Mouse (Mus musculus): Measurements from ENCODE around the gene Plcl2. TPM values are rescaled to one million over a fixed set of nuclear protein-coding genes. Genes with fewer than 3 reads are reported as not detected.

The Plcl2 gene
- total and polyA plus RNA-seq, 3 experiments: 23.6 to 83.7 TPM; not detected in 1

GRCm38 (mm10) chr17:50641879-50642278 is 132.7 kb downstream of the Plcl2 start:
- H3K79me2 ChIP-seq (ENCODE audit: control insufficient read depth, insufficient read depth, low read length, poor library complexity): 0 out of 2 replicates have a peak, but pooled peaks cover 1% of the 10 kb centered on the region
- peaks cover 0 to 32% of the 10 kb centered on the region in 2 experiments; a peak in 2 of 4 replicates for H3K36me3 ChIP-seq (ENCODE audit: control insufficient read depth in 1 of 2, insufficient read depth in 2 of 2, low read length in 2 of 2)
- H3K4me3 ChIP-seq (ENCODE audit: control insufficient read depth in 1 of 2, insufficient read depth in 1 of 2, low read depth in 2 of 2, low read length in 2 of 2): no peak overlapping the region
- no peaks in the 10 kb centered on the region for H3K27me3 ChIP-seq (ENCODE audit: control insufficient read depth in 1 of 2, insufficient read depth in 2 of 2, low read length in 2 of 2)
- no peak overlapping the region for H3K9ac ChIP-seq (ENCODE audit: control insufficient read depth, low read depth, low read length, poor library complexity, severe bottlenecking)
- no peaks in the 10 kb centered on the region for H3K9me3 ChIP-seq (replicated peaks; ENCODE audit: insufficient read depth, low read length)
- DNase-seq (ENCODE audit: low read depth, low spot score): no peak
- no peak for TF ChIP-seq MAX (IDR thresholded peaks at IDR 0.05; ENCODE audit: low read length)
- TF ChIP-seq MXI1 (IDR thresholded peaks at IDR 0.05; ENCODE audit: low read depth, low read length): no peak
- no peak for TF ChIP-seq TBP (IDR thresholded peaks at IDR 0.05; ENCODE audit: low read depth, low read length)
- no peak for TF ChIP-seq ZC3H11A (IDR thresholded peaks at IDR 0.05; ENCODE audit: low read depth, low read length)
- TF ChIP-seq SIN3A (IDR thresholded peaks at IDR 0.05; ENCODE audit: low read length): no peak
- no peak for TF ChIP-seq UBTF (IDR thresholded peaks at IDR 0.05; ENCODE audit: borderline replicate concordance, insufficient read depth, low read depth, low read length)
- TF ChIP-seq USF2 (IDR thresholded peaks at IDR 0.05; ENCODE audit: borderline replicate concordance in 1 of 2, insufficient read depth in 1 of 2, low read depth in 1 of 2, low read length in 2 of 2): no peak
- no peak for TF ChIP-seq MAZ (IDR thresholded peaks at IDR 0.05; ENCODE audit: low read depth, low read length)
- no peak for TF ChIP-seq TAL1 (IDR thresholded peaks at IDR 0.05; ENCODE audit: low read length)
- TF ChIP-seq JUND (IDR thresholded peaks at IDR 0.05; ENCODE audit: low read depth, low read length): no peak
- no peak for TF ChIP-seq NELFE (IDR thresholded peaks at IDR 0.05; ENCODE audit: low read depth, low read length)
- no peak for TF ChIP-seq HCFC1 (IDR thresholded peaks at IDR 0.05; ENCODE audit: low read depth, low read length)
- TF ChIP-seq E2F4 (IDR thresholded peaks at IDR 0.05; ENCODE audit: borderline replicate concordance, low read depth, low read length): no peak
- no peak for TF ChIP-seq RCOR1 (IDR thresholded peaks at IDR 0.05; ENCODE audit: low read depth, low read length)
- TF ChIP-seq MAFK (IDR thresholded peaks at IDR 0.05; ENCODE audit: borderline replicate concordance, low read depth, low read length): no peak
- no peak for TF ChIP-seq GATA1 (IDR thresholded peaks at IDR 0.05; ENCODE audit: low read depth, low read length)
- no peak for TF ChIP-seq GABPA (IDR thresholded peaks at IDR 0.05; ENCODE audit: low read depth, low read length)
- H3K4me1 ChIP-seq (ENCODE audit: control insufficient read depth in 1 of 2, insufficient read depth in 2 of 2, low read length in 2 of 2): no peaks in the 10 kb centered on the region
- no peak overlapping the region for H3K27ac ChIP-seq (ENCODE audit: control insufficient read depth, low read depth, low read length)

- no peak for DNase-seq (ENCODE audit: low read depth, low spot score)
- H3K4me1 ChIP-seq (ENCODE audit: control insufficient read depth in 1 of 2, insufficient read depth in 2 of 2, low read length in 2 of 2): no peaks in the 10 kb centered on the region
- TF ChIP-seq ZNF384 (IDR thresholded peaks at IDR 0.05; ENCODE audit: low read depth, low read length): no peak
- no peak for TF ChIP-seq NRF1 (IDR thresholded peaks at IDR 0.05; ENCODE audit: insufficient read depth, low read depth, low read length, poor library complexity, severe bottlenecking)
- TF ChIP-seq TAL1 (IDR thresholded peaks at IDR 0.05; ENCODE audit: low read length): no peak
- no peak for TF ChIP-seq USF2 (IDR thresholded peaks at IDR 0.05; ENCODE audit: borderline replicate concordance in 1 of 2, insufficient read depth in 1 of 2, low read depth in 1 of 2, low read length in 2 of 2)
- TF ChIP-seq RCOR1 (IDR thresholded peaks at IDR 0.05; ENCODE audit: low read depth, low read length): no peak
- TF ChIP-seq MAX (IDR thresholded peaks at IDR 0.05; ENCODE audit: low read length): no peak
- no peak for TF ChIP-seq RAD21 (IDR thresholded peaks at IDR 0.05; ENCODE audit: low read depth, low read length)
- no peak for TF ChIP-seq SIN3A (IDR thresholded peaks at IDR 0.05; ENCODE audit: low read length)
Observed at GRCm38 (mm10) chr17:50643356-50643755, 134.2 kb downstream of the Plcl2 start.

More at GRCm38 (mm10) chr17:50643356-50643755, 134.2 kb downstream of the Plcl2 start:
- Histone ChIP-seq H3K9ac (ENCODE audit: control insufficient read depth, low read depth, low read length, poor library complexity, severe bottlenecking) (no peak overlapping the region), H3K4me3 (ENCODE audit: control insufficient read depth in 1 of 2, insufficient read depth in 1 of 2, low read depth in 2 of 2, low read length in 2 of 2) (no peak overlapping the region), H3K9me3 (replicated peaks; ENCODE audit: insufficient read depth, low read length) (no peaks in the 10 kb centered on the region), H3K27me3 (ENCODE audit: control insufficient read depth in 1 of 2, insufficient read depth in 2 of 2, low read length in 2 of 2) (no peaks in the 10 kb centered on the region), H3K36me3 (ENCODE audit: control insufficient read depth in 1 of 2, insufficient read depth in 2 of 2, low read length in 2 of 2) (peaks cover 0 to 40% of the 10 kb centered on the region in 2 experiments; a peak in 2 of 4 replicates), H3K79me2 (ENCODE audit: control insufficient read depth, insufficient read depth, low read length, poor library complexity) (0 out of 2 replicates have a peak, but pooled peaks cover 1% of the 10 kb centered on the region), H3K27ac (ENCODE audit: control insufficient read depth, low read depth, low read length) (no peak overlapping the region)

Data from MEL (cell line).